Mouse (Mus musculus) ES-Bruce4 (cell line): ENCODE measurements at regions not wholly inside any gene's neighbourhood (a gene's known extent, or its start where the extent isn't known, plus 50 kb on each side); places are given as distances from the start of the nearest gene placed in this dataset.
"Not testable (repeated sequence)": the region's sequence is repeated elsewhere in the genome, so short reads cannot be mapped to it uniquely, and the experiment has no call there.

Experiments
- H3K27ac ChIP-seq: 2 replicates; pipeline ENCODE4 v1.5.1; 2012; ENCODE audit warnings: low read length, inconsistent platforms; ENCODE audit not compliant: insufficient read depth
- H3K27me3 ChIP-seq: 2 replicates; pipeline ENCODE4 v1.6.1; 2012; ENCODE audit warnings: mild to moderate bottlenecking, low read length, inconsistent platforms; ENCODE audit not compliant: control insufficient read depth, poor library complexity, insufficient read depth, severe bottlenecking
- H3K36me3 ChIP-seq: 2 replicates; pipeline ENCODE4 v1.6.1; 2012; ENCODE audit warnings: inconsistent platforms, mild to moderate bottlenecking, low read length, moderate library complexity; ENCODE audit not compliant: control insufficient read depth, poor library complexity, insufficient read depth, severe bottlenecking
- H3K4me1 ChIP-seq: one replicate; pipeline ENCODE4 v1.8.1; 2011; ENCODE audit warnings: low read length; ENCODE audit not compliant: control insufficient read depth, insufficient read depth
- H3K4me3 ChIP-seq: 2 replicates; pipeline ENCODE4 v1.5.1; 2011; ENCODE audit warnings: low read depth, mild to moderate bottlenecking, low read length
- H3K9ac ChIP-seq: 2 replicates; pipeline ENCODE4 v1.6.1; 2012; ENCODE audit warnings: low read depth, mild to moderate bottlenecking, inconsistent platforms; ENCODE audit not compliant: poor library complexity, severe bottlenecking
- H3K9me3 ChIP-seq: replicated peaks from 2 replicates; pipeline ENCODE4 v1.6.1; 2012; ENCODE audit warnings: mild to moderate bottlenecking, low read length, inconsistent platforms; ENCODE audit not compliant: control insufficient read depth, poor library complexity, insufficient read depth, severe bottlenecking
- CTCF ChIP-seq: IDR thresholded peaks from one replicate; pipeline ENCODE4 v1.8.1; 2011; ENCODE audit warnings: low read depth, low read length
- EP300 ChIP-seq: IDR thresholded peaks from 2 replicates; pipeline ENCODE4 v1.6.1; 2011; ENCODE audit warnings: low read depth, low read length; ENCODE audit not compliant: insufficient read depth
- POLR2A ChIP-seq: IDR thresholded peaks from one replicate; pipeline ENCODE4 v1.8.1; 2011; ENCODE audit warnings: low read length; ENCODE audit not compliant: insufficient read depth

DNA sequence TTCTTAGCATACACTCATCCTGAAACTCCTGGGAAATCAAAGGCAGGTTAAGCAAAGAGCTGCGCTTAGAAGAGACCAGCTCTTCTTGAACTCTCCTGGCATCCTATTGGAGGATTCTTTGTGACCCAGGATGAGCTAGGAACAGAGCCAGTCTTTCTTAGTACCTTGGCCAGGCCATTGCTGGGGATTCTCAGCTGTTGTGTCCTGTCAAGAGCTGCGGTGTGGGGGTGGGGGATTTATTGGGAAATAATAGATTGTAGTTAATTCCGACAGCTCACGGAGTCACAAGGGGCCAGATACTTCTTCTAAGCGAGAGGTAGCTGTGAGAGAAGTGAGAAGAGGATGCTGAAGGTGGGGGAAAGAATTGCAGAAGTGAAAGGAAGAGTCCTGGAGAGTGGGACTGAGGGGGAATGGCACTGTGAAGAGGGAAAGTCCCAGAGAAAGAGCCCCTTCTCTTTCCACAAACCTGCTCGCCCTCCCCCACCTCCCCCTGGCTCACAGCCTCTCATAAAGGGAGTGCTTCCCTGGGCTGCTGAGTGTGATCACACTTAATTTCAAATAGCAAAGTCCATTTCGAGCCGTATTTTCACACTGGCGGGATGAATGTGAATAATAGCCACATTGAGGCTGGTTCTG is 129.8 kb downstream of the Gm5426 start:
- Histone ChIP-seq H3K27ac (no peak overlapping the region), H3K9me3 (no peaks in the 10 kb centered on the region), H3K36me3 (no peaks in the 10 kb centered on the region), H3K4me3 (no peak overlapping the region), H3K27me3 (no peaks in the 10 kb centered on the region), H3K4me1 (no peaks in the 10 kb centered on the region), H3K9ac (no peak overlapping the region)
- TF ChIP-seq EP300 (no peak), POLR2A (no peak), CTCF (no peak)

DNA sequence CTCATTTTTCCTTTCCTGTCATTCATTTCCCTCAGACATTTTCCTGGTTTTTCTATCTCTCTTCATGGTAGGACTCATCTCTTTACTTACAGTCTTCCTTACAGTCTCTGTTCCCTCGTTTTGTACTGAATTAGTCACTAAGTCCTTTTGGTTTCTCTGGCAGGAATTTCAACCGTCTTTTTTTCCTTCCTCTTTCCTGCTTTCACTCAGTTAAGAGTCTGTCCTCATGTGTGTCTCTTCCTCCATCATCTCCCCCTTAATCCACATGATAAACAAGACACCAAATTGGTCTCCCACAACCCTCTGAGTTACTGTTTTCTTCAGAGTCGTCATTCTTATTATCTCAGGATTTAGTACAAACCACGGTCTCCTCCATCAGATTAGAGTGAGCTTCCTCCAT is 131.2 kb downstream of the Gm5426 start:
- TF ChIP-seq EP300 (no peak), POLR2A (no peak), CTCF (no peak)
- H3K27me3 ChIP-seq = no peaks in the 10 kb centered on the region
- no peaks in the 10 kb centered on the region for H3K36me3 ChIP-seq
- no peaks in the 10 kb centered on the region for H3K9me3 ChIP-seq
- no peak overlapping the region for H3K4me3 ChIP-seq
- no peaks in the 10 kb centered on the region for H3K4me1 ChIP-seq
- H3K9ac ChIP-seq = no peak overlapping the region
- no peak overlapping the region for H3K27ac ChIP-seq

DNA sequence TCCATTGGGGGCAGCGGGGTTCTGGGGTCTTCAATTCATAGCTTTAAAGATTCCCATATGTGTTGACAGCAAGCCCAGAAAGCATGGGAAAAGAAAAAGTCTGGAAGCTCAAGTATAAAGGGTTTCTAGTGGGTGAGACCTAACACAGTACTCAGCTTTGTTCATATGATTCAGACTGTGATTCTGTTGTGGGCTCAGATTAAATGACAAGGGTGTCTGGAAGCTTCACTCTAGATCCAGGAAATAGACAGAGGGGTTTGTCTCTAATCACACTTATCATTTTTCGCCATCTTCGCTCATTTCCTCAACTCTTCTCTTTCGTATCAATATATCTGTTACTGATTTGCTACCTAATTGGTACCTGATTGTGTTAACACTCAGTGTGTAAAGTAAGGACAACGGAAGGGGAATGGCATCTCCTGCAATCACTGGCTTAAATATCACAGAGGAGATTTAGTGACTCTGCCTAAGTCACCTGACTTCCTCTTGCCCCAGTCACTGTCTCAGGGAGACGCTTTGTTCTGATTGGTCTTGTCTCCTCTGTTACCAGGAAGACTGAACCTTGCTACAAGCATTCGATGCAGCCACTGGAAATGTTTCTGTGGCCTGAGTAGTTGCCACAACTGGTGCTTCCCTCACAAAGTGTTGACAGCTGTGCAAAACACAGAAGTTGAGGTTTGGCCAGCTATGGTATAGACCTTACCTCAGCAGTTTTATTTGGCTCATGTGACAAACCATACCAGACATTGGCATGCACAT is 137.4 kb downstream of the Gm5426 start:
- no peak overlapping the region for H3K27ac ChIP-seq
- H3K4me1 ChIP-seq = no peaks in the 10 kb centered on the region
- no peaks in the 10 kb centered on the region for H3K36me3 ChIP-seq
- TF ChIP-seq CTCF (no peak), EP300 (no peak)
- H3K27me3 ChIP-seq = no peaks in the 10 kb centered on the region
- H3K9ac ChIP-seq = no peak overlapping the region
- H3K9me3 ChIP-seq = no peaks in the 10 kb centered on the region
- H3K4me3 ChIP-seq = no peak overlapping the region

DNA sequence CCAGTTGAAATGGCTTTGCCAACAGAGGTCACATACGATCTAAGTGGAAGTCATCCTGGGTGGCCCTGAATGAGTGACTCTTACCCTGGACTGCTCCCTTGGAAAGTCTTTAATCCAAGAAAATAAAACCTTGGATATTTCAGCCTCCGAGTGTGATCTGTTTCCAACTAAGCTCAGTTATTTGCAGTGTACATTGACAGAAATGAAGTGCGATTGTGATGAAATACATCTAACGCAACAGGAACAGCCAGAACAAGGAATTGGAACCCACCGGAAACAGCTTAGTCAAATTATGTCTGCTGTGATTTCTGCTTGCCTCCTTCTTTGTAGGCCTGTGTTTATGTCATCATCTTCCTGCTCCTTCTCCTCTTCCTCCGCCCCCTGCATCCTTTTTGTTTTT is 143.7 kb downstream of the Gm5426 start:
- Histone ChIP-seq H3K27me3 (no peaks in the 10 kb centered on the region), H3K27ac (no peak overlapping the region), H3K9me3 (no peaks in the 10 kb centered on the region), H3K9ac (no peak overlapping the region), H3K4me3 (no peak overlapping the region), H3K36me3 (no peaks in the 10 kb centered on the region), H3K4me1 (no peaks in the 10 kb centered on the region)
- TF ChIP-seq POLR2A (no peak), CTCF (no peak), EP300 (no peak)

DNA sequence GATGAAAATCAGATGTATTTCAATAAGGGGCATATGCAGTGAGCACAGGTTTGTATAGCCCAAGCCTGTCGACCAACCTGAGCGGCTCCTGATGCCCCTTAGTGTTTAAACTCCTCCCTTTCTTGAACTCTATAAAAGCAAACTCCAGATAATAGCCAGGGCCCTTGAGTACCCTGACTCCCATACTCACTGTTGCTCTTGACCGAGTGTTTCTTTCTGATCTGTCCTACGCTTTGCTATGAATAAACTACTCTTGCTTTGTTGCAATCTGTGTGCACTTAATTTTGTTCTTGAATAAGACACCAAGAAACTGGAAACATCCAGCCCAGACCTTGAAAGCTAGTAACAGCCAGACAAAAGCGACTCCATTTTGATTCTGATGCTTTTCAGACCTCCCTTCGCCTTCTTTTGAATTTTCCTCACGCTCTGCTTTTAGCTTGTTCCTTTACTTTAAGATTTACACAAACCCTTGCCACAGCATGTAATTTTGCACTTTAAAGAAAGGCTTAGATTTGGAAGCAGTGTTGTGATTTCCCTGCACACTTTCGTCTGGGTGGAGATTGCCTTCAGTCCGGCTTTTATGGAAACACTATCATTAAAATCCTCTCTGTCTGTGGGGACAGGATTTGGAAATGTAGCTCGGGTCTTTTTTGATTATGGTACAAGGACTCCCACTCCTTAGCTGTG is 149.1 kb downstream of the Gm5426 start:
- TF ChIP-seq POLR2A (no peak), CTCF (no peak), EP300 (no peak)
- Histone ChIP-seq H3K36me3 (no peaks in the 10 kb centered on the region), H3K27me3 (no peaks in the 10 kb centered on the region)

DNA sequence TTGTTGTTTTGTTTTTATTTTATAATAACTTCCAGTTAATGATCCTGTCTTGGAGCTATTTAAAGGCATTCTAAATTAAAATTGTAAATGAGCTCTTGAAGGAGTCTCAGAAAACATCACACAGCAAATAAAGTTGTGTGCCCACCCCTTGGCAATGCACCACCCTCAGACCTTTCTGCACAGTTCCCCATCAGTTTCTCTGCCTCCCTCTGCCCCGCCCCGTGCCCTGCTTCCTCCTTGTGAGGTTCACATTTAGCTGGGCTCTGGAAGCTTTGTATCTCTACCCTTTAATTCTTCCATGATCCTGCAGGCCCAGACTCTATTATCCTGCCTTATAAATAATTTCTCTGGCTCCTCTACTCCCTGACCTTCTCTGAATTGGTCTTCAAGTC is 149.7 kb downstream of the Gm5426 start:
- TF ChIP-seq POLR2A (no peak), CTCF (no peak), EP300 (no peak)
- no peaks in the 10 kb centered on the region for H3K9me3 ChIP-seq
- no peak overlapping the region for H3K27ac ChIP-seq
- no peaks in the 10 kb centered on the region for H3K4me1 ChIP-seq
- no peak overlapping the region for H3K9ac ChIP-seq
- H3K36me3 ChIP-seq = no peaks in the 10 kb centered on the region
- no peaks in the 10 kb centered on the region for H3K27me3 ChIP-seq
- no peak overlapping the region for H3K4me3 ChIP-seq

More for the DNA sequence above, 149.1 kb downstream of the Gm5426 start:
- H3K9me3 ChIP-seq = no peaks in the 10 kb centered on the region
- H3K4me3 ChIP-seq = no peak overlapping the region
- no peak overlapping the region for H3K9ac ChIP-seq
- no peaks in the 10 kb centered on the region for H3K4me1 ChIP-seq
- no peak overlapping the region for H3K27ac ChIP-seq

DNA sequence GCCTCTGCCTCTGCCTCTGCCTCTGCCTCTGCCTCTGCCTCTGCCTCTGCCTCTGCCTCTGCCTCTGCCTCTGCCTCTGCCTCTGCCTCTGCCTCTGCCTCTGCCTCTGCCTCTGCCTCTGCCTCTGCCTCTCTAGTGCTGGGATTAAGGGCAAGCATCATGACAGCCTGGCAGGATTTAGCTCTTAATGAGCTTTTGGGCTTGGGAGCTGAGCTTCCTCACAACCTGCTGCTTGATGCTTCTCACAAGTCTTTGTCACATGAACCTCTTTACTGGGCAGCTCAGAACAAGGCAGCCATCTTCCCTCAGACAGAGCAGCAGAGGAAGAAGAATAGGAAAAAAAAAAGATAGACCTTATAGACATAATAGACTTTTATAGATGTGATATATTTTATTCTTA is 152.6 kb downstream of the Gm5426 start:
- H3K4me1 ChIP-seq, H3K36me3 ChIP-seq, H3K27me3 ChIP-seq, H3K9me3 ChIP-seq, H3K27ac ChIP-seq, H3K9ac ChIP-seq, H3K4me3 ChIP-seq: not testable (repeated sequence)
